Mouse (Mus musculus) embryonic fibroblast, embryonic 13.5 days (primary cell): ENCODE data around the gene Gm614.

Experiments
- CTCF ChIP-seq: IDR thresholded peaks from 2 replicates; pipeline ENCODE4 v1.5.1; 2011; ENCODE audit warnings: mild to moderate bottlenecking, control low read depth, low read length, moderate library complexity, borderline replicate concordance; ENCODE audit not compliant: insufficient read depth
- POLR2A ChIP-seq: IDR thresholded peaks from 2 replicates; pipeline ENCODE4 v1.6.1; 2011; ENCODE audit warnings: low read depth, mild to moderate bottlenecking, control low read depth, low read length, moderate library complexity

DNA sequence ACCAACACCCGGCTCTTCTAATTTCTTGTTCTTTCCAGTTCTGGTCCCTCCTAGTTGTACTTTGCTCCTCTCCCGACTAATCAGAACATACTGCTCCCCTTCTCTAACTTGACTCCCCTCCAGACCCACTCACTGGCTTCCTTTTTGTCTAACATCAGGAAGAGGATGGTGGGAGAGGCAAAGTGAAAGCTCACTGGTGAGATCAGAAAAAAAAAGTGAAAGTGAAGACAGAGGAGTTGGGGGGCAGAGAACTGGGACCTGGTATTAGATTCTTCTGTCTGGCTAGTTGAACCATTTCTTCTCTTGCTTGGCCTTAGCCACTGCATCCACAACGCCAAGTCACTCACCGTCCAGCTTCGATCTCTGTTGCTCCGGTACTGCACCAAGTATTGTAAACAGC lies 2.8 kb upstream of the Gm614 start:
- TF ChIP-seq CTCF (no peak), POLR2A (no peak)
